Mouse (Mus musculus) CD4-positive, CD25-positive, alpha-beta regulatory T cell, adult 4 months (primary cell): Measurements from ENCODE around the gene Vmn1r87. TPM values are rescaled to one million over a fixed set of nuclear protein-coding genes. Genes with fewer than 3 reads are reported as not detected.

Experiments used
- ATAC-seq: one replicate; pipeline ENCODE4 v1.8.0; 2017
- polyA plus RNA-seq, 2 experiments: library from polyadenylated mRNA; unstranded; fragments of 100-300 nt; shearing (Covaris generic); gene quantifications; one replicate each; pipeline ENCODE4 v1.2.1; 2017

Gene Vmn1r87
- not detected for polyA plus RNA-seq

DNA sequence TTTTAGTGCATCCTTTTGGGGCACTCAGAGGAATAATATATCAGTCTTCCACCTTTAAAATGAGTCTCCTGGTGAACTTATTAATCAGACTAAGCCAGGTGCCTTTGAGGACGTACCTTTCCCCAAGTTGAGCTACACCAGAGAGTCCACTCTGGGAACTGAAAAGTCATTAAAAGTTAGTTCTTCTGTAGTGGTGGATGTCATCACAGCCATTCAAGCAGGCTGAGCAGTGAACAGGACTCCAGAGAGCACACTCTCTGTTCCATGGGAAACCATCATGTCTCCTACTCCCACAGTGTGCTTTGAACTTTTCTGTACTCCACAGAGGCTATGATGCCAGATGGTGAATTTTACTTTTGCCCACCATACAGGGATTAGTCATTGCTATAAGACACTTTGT lies at the start of gene Vmn1r87:
Gene Vmn1r87 (minus strand): TSS at position 101 of the 400 bp plus-strand sequence.
- ATAC-seq, result no peak

DNA sequence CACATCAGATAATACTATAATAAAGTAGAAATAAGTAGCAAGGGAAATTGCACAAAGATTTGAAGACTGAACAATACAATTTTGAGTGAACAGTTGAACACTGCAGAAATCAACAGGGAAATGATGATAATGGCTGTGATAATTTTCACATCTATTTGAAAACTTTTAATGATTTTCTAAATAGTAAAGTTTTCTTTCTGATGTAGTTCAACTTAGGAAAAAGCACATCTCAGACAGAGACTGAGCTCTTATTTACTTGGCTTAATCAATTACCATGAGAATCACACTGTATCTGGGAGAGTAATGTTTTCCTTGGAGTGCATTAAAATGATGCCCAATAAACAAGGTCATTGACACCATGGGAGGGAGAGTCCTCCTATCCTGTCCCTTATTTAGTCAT lies 19.3 kb upstream of the Vmn1r87 start, which contains the start of gene Vmn1r88:
Gene Vmn1r88 (plus strand): TSS at position 301 of the 400 bp plus-strand sequence.
- ATAC-seq, result no peak

DNA sequence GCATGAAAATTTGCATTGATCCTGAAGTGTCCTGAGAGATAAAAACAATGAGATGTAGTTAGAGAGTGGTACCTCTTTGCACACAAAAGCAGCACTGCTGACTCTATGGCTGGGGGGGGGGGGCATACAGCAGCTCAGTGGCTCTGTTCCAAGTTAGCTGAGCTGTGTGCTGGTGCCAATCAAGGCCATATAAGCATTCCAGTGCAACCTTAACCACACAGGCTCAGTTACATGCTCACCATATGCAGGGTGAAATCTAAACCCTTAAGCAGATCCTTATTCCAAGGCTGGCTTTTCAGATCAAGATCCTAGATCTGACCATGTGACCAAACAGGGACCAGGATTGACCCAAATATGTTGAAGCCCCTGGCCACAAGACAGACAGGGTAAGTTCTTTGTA lies 2.6 kb downstream of the Vmn1r87 start:
- no peak for ATAC-seq

DNA sequence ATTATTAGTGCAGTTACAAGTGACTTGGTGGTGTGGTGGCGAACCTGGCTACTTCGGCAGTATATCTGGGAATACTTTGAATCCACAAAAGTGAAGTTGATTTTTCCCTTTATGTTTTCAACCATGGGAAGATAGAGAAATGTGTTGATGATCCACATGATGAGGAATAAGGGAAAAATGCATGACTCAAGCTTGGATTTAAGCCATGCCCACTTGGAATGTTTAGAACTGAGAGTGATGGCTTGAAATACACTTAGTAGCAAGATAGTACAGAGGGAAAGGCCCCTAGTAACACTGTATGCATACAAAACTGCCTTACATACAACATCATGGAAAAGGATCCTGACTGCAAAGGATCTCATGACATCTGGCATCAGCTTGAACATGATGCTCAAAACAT lies 8.1 kb downstream of the Vmn1r87 start:
- ATAC-seq, result no peak

DNA sequence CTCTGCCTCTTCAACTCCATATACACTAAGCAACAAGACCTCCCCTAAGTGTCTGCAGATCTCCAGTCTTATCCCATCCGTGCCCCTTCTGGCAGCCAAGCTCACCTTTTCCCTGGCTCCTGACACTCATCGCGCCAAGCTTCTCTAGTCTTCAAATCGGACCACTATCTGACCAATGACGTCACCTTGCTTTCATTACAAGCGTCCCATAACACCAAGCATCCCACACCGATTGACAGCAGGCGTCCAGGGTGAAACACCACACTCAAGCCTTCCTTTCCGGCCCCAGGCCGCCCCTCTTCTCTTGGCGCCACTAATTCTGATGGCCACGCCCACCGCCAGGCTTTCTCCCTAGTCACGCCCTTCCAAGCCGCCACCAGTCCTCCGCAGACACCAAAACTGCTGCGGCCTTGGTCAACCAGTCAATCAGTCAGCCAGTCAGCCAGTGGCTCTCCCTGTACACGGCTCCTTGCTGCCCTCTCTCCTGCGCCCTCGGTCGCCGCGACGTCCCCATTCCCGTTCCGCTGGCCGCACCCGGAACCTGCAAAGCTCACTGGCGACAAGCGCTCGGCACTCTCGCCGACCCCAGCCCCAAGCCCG lies 16.3 kb downstream of the Vmn1r87 start:
- ATAC-seq, result peak; percentile 83

- ATAC-seq, result no peak
Observed at GRCm38 (mm10) chr7:13119817-13120216, 20.1 kb downstream of the Vmn1r87 start, which contains the start of gene Vmn1r86. Gene Vmn1r86, minus strand, starts transcription at chr7:13119917.

GRCm38 (mm10) chr7:13095073-13095472 lies 44.9 kb downstream of the Vmn1r87 start, which contains the start of gene Vmn1r85:
Gene Vmn1r85, minus strand, starts transcription at chr7:13095173.
- ATAC-seq, result no peak

Other genes starting within 250 kb of the Vmn1r87 start
- gene Zscan22, start 242.3 kb downstream of the Vmn1r87 start, polyA plus RNA-seq, result 10 to 100 TPM in 1 of 2 experiments, 1 to 10 TPM in 1; 8.2 to 15.0 TPM
- gene Rps5, start 217.9 kb downstream of the Vmn1r87 start, polyA plus RNA-seq, result 1,000 to 10,000 TPM; 2,766 to 2,852 TPM
- not detected for gene Rnf225, start 212.7 kb downstream of the Vmn1r87 start, polyA plus RNA-seq
- gene Zfp324, start 174.3 kb downstream of the Vmn1r87 start, polyA plus RNA-seq, result 1 to 10 TPM; 2.2 to 2.7 TPM
- gene Zfp446, start 162.3 kb downstream of the Vmn1r87 start, polyA plus RNA-seq, result 1 to 10 TPM; 3.8 to 5.7 TPM
- gene Slc27a5, start 142.0 kb downstream of the Vmn1r87 start, polyA plus RNA-seq, result under 1 TPM in 1 of 2 experiments, not detected in 1; 0.54 TPM
- gene Trim28, start 141.0 kb downstream of the Vmn1r87 start, polyA plus RNA-seq, result 10 to 100 TPM; 37.1 to 75.2 TPM
- gene Zbtb45, start 130.1 kb downstream of the Vmn1r87 start, polyA plus RNA-seq, result 1 to 10 TPM; 5.6 to 7.4 TPM
- 100 to 1,000 TPM; 259 to 278 TPM for gene Chmp2a, start 105.3 kb downstream of the Vmn1r87 start, polyA plus RNA-seq
- gene Ube2m, start 101.9 kb downstream of the Vmn1r87 start, polyA plus RNA-seq, result 10 to 100 TPM in 1 of 2 experiments, 1 to 10 TPM in 1; 7.9 to 14.3 TPM
- gene Mzf1, start 85.4 kb downstream of the Vmn1r87 start, polyA plus RNA-seq, result under 1 TPM; 0.35 to 0.84 TPM
- not detected for gene Vmn1r85, start 45.0 kb downstream of the Vmn1r87 start, polyA plus RNA-seq
- under 1 TPM in 1 of 2 experiments, not detected in 1; 0.05 TPM for gene Vmn1r86, start 20.2 kb downstream of the Vmn1r87 start, polyA plus RNA-seq
- under 1 TPM in 1 of 2 experiments, not detected in 1; 0.08 TPM for gene Vmn1r88, start 19.4 kb upstream of the Vmn1r87 start, polyA plus RNA-seq
- not detected for gene Vmn1r89, start 72.9 kb upstream of the Vmn1r87 start, polyA plus RNA-seq
- 10 to 100 TPM; 25.2 to 31.1 TPM for gene Lig1, start 137.1 kb upstream of the Vmn1r87 start, polyA plus RNA-seq
- gene Zswim9, start 138.6 kb upstream of the Vmn1r87 start, polyA plus RNA-seq, result 1 to 10 TPM; 3.8 to 4.3 TPM
- gene Pla2g4c, start 184.5 kb upstream of the Vmn1r87 start, polyA plus RNA-seq, result under 1 TPM; 0.28 to 0.34 TPM